Mouse (Mus musculus) liver, embryonic 18 days (tissue): Measurements from ENCODE around the gene Cdc6. TPM values are rescaled to one million over a fixed set of nuclear protein-coding genes. Genes with fewer than 3 reads are reported as not detected.

Experiments used
- polyA plus RNA-seq: library from polyadenylated mRNA; depleted of rRNA; stranded (reverse); fragments of >200 nt; gene quantifications from 2 replicates; pipeline ENCODE4 v1.2.3, GENCODE M21; 2012; rRNA removed

Gene Cdc6
- 13.2 and 13.4 TPM in 2 replicates for polyA plus RNA-seq

DNA sequence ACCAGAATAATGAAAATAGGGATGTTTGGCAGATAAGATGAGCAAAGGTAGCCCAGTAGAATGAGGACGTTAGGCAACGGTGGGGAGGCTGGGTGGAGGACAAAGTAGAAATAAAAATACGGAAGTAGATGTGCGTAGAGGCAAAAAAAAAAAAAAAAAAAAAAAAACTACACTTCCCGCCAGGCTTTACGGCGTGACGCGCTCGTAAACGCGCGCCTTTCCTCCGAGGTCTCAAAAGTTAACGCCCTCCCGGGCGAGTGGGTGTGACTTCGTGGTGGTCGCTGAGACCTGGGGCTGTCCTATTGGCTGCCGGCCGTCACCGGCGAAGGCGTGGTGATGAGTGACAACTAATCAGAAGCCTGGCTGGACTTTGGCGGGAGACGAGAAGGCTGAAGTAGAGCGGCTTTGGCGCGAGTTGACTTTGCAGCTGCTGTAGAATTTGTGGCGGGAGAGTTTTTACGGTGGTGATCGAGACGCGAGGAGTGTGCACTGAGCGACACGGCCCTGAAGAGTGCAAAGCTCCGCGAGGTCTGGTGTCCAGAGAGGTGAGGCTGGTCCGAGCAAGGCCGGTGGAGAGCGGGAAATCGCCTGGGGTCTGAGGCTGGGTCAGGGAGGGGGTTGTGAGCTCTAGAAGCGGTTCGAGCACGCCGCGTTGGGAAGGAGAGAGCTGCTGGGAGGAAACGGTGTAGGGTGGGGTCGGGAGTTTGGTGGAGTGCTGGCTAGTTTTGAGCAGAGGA lies at the start of gene Cdc6:
Gene Cdc6, plus strand, starts transcription at position 365 of the 737 bp plus-strand sequence.

GRCm38 (mm10) chr11:98863028-98863750 lies 44.4 kb upstream of the Cdc6 start, which contains the start of gene Wipf2:
Wipf2 (plus strand) TSS chr11:98863638.

DNA sequence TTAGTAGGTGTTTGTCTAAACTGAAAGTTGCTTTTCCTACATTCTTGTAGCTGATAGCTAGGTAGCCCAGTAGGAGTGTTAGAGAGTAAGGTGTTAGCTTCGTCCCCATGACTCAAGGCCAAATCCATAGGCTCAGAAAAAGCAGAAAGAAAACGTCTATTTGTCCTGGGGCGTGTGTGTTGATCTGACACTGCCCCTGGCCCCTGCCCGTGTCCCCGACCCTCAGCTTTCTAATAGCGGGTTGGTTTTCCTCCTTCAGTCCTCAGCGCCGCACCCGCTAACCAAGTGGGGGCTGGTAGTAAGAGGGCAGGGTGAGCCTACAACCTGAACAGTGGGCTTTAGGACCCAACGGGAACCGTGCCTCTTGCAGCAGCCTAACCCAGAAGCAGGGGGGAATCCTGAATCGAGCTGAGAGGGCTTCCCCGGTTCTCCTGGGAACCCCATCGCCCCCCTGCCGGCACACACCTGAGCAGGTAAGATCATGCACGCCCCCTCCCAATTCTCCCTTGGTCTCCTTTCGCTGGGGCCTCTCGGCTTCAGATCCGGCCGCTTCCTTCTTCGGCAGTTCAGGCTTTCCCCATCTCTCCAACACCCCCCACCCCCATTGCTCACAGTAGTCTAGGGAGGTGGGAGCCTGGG lies 20.0 kb downstream of the Cdc6 start, which contains the start of gene Rara:
Gene Rara, plus strand, starts transcription at position 381 of the 639 bp plus-strand sequence.

Other genes starting within 250 kb of the Cdc6 start
- gene Gsdma, start 243.4 kb upstream of the Cdc6 start, polyA plus RNA-seq: not detected in 2 replicates
- 62.1 and 63.2 TPM in 2 replicates for gene Psmd3, start 225.2 kb upstream of the Cdc6 start, polyA plus RNA-seq
- not detected in 2 replicates for gene Csf3, start 206.5 kb upstream of the Cdc6 start, polyA plus RNA-seq
- gene Med24, start 178.4 kb upstream of the Cdc6 start, polyA plus RNA-seq: 17.2 and 18.6 TPM in 2 replicates
- gene Thra, start 167.2 kb upstream of the Cdc6 start, polyA plus RNA-seq: 11.4 and 13.3 TPM in 2 replicates
- 0.97 and 1.4 TPM in 2 replicates for gene Nr1d1, start 132.5 kb upstream of the Cdc6 start, polyA plus RNA-seq
- gene Msl1, start 112.3 kb upstream of the Cdc6 start, polyA plus RNA-seq: 16.2 and 18.9 TPM in 2 replicates
- 9.3 and 11.4 TPM in 2 replicates for gene Casc3, start 102.9 kb upstream of the Cdc6 start, polyA plus RNA-seq
- gene Rapgefl1, start 71.0 kb upstream of the Cdc6 start, polyA plus RNA-seq: 0.62 and 0.85 TPM in 2 replicates
- 1.7 and 2.3 TPM in 2 replicates for gene Wipf2, start 44.2 kb upstream of the Cdc6 start, polyA plus RNA-seq
- gene Rara, start 20.0 kb downstream of the Cdc6 start, polyA plus RNA-seq: 3.5 and 4.5 TPM in 2 replicates
- gene Gjd3, start 75.2 kb downstream of the Cdc6 start, polyA plus RNA-seq: 0.07 TPM in 1 of 2 replicates, not detected in the other
- gene Top2a, start 116.4 kb downstream of the Cdc6 start, polyA plus RNA-seq: 47.3 and 52.6 TPM in 2 replicates
- gene Igfbp4, start 133.4 kb downstream of the Cdc6 start, polyA plus RNA-seq: 245 and 283 TPM in 2 replicates
- 0.39 and 0.40 TPM in 2 replicates for gene Tns4, start 181.5 kb downstream of the Cdc6 start, polyA plus RNA-seq
- gene Ccr7, start 247.3 kb downstream of the Cdc6 start, polyA plus RNA-seq: 0.63 and 0.85 TPM in 2 replicates